Mouse (Mus musculus): ENCODE measurements around the gene Per2.
A peak's percentile ranks its signal among the peaks of the same experiment; 100 is the strongest.
"Not testable (repeated sequence)": the region's sequence is repeated elsewhere in the genome, so short reads cannot be mapped to it uniquely, and the experiment has no call there.

Gene Per2

DNA sequence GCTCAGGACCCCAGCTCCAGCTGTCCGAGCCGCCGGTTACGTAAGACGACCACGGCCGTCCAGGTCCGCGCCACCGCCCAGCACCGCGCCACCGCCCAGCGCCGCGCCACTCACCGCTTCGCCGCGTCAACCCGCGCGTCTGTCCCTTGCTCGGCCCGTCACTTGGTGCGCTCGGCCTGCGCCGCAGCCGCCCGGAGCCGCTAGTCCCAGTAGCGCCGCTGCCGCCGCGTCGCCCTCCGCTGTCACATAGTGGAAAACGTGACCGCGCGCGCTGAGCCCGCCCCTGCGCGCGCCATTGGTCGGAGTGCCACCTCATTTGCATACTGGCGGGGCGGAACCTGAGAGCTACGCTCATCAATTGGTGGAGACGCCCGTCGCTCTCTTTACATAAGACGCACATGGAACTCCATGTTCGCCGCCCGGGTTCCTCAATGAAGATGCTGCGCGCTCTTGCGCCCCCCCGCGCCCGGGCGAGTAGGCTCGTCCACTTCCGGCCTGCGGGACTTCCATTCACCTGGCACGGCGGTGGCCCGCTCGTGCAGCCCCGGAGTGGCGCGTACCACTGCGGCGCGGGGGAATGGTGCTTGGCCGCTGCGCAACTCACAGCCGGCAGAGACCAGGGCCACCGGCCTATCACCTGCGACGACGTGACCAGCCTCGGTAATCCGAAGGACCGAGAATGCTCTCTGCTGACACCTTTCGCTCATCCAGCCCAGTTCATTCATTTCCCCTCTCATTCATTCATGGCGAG, at the start of gene Per2:
TSS of gene Per2 (minus strand) at position 266 of the 751 bp plus-strand sequence.
- peak; percentile 94 to 97 for DNase-seq (ENCODE audit: low read depth in 1 of 2, low spot score in 2 of 2)

DNA sequence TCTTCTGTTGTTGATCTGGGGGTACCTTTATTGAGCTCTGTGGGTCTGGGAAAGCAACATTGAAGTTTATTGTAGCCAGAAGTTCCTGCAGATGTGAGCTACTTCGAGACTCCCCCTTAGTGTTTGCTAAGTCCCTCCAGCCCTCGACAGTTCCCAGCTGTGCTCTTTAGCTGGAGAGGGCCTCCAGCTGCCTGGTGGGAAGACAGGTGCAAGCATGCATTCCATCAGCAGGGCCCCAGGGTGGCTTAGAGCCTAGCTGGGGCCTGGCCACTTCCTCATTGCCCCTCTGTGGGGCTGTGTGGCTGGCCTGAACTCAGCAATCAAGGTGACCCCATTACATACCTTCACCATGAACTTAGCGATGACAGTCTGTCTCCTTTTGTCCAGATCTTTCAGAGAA, 45.5 kb upstream of the Per2 start:
- no peak for DNase-seq (ENCODE audit: low read depth in 1 of 2, low spot score in 2 of 2)

DNA sequence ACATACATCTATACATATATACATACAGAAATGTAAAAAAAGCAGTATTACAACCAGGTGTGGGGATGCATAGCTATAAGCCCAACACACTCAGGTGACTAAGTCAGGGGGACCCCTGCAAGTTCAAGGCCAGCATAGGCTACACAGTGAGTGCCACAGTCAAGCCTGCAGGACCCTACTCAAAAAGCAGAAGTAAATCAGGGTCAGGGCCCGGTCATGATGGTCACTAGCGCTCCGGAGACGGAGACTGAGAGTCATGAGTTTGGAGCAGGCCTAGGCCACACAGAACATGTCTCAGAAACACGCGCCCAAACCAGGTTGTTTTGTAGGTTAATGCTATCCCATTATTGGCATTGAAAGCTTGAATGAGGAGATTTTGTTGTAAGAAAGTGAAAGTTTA, 39.5 kb upstream of the Per2 start:
- no peak for DNase-seq (ENCODE audit: low read depth in 1 of 2, low spot score in 2 of 2)

DNA sequence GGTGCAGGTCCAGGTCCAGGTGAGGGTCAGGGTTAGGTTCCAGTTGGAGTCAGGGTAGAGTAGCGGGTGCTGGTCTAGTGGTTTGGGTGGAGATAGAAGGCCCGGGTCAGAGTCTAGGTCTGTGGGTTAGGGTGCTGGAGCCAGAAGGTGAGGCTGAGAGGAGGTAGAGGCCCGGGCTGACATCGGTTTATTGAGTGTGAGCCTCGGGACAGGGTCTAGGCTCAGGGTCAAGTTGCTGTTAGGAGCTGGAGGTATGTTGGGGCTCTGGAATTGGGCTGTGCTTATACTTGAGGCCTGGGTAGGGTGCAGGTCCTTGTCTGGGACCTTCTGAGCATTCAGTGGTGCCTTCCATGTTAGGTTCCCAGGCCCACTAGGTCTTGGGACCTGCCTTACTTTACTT, 36.2 kb upstream of the Per2 start:
- no peak for DNase-seq (ENCODE audit: low read depth in 1 of 2, low spot score in 2 of 2)

DNA sequence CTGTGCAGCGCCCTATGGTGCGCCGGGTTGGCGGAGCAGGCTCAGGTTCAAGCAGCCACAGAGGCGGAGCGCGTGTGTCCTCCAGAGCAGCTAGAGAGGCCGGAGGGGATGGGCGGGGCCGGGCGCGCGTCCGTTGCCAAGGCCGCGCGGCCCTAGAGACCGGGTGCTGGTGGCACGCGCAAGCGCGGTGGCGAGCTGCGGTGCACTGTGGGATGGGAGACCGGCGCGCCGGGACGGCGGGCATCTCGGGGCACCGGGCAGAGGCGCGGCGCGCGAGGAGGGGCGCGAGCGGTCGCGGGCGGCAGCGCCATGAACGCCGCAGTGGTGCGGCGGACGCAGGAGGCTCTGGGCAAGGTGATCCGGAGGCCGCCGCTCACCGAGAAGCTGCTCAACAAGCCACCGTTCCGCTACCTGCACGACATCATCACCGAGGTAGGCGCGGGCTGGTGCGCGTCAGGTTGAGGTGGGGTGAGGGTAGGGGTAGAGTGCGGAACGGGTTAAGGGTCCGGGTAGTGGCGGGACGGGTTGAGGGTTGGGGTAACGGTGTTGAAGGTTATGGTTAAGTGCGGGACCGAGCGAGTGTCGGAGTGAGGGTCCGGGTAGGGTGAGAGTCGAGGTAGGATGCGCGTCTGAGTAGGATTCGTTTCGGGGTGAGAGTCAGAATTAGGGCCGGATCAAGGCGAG, 35.5 kb upstream of the Per2 start, which contains the start of gene Traf3ip1:
TSS of gene Traf3ip1 (plus strand) at position 191 of the 684 bp plus-strand sequence.
- DNase-seq (ENCODE audit: low read depth in 1 of 2, low spot score in 2 of 2) = peak; percentile 61 to 74

DNA sequence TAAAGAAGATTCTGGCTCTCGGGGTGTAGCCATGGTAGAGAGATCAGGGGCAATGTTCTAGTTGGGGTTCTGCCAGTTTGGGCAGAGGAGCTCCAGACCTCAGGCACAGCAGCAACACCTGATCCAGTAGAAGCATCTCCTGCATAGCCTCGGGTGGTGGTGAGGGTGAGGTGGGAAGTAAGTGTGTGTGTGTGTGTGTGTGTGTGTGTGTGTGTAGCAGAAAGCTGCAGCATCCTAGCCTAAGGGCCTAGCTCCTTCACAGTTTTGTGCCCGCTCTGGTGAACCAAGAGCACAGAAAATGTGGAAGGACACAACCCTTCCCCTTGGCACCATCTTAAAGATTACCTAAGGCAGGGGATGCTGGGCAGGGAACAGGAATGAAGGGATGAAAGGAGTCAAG, 34.8 kb upstream of the Per2 start:
- DNase-seq (ENCODE audit: low read depth in 1 of 2, low spot score in 2 of 2) = no peak

DNA sequence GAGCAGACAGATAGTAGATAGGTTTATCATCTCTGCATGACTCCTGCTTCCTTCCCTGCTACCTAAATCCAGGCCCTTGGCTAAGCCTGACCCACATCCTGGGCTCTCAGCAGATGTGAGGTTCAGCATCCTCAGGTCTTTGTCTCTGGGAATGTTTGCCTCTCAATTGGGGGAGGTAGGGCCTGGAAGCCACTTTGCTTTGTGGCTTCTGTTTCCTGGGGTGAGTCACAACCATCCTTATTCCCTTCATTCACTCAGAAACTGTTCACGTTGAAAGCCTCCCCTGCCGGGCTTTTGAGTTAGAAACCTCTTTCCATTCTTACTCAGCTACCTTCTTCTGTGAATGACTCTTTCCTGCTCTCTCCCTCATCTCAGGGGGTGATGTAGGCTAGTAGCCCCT, 33.6 kb upstream of the Per2 start:
- no peak for DNase-seq (ENCODE audit: low read depth in 1 of 2, low spot score in 2 of 2)

DNA sequence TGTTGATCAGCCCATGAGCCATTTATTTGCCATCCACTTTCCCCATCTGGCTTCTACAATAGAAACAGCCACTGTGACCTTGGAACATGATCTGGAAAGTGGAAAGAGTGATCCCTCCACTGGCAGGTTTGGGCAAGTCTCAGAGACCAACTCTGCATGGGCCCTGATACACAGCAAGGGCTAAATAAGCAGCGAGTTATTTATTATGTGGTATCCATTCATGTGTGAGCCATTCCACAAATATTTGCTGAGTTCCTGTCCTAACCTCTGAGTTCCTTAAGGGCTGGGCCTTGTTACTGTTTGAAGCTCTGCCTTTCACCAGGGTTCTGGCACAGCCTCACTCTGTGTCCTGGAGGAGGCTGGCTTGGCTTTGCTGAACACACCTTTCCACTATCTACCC, 31.2 kb upstream of the Per2 start:
- DNase-seq (ENCODE audit: low read depth in 1 of 2, low spot score in 2 of 2) = no peak

DNA sequence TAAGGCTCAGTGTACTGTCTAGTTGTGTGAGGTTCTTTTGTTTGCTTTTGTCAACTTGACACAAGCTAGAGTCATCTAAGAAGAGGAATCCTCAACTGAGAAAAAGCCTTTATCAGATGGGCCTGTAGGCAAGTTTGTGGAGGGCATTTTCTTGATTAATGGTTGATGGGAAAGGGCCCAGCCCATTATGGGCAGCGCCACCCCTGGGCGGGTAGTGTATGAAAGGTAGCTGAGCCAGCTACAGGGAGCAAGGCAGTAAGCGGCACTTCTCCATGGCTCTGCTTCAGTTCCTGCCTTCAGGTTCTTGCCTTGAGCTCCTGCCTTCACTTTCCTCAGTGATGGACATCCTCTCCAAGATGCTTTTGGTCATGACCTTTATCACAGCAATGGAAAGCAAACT, 27.0 kb upstream of the Per2 start:
- DNase-seq (ENCODE audit: low read depth in 1 of 2, low spot score in 2 of 2) = no peak

DNA sequence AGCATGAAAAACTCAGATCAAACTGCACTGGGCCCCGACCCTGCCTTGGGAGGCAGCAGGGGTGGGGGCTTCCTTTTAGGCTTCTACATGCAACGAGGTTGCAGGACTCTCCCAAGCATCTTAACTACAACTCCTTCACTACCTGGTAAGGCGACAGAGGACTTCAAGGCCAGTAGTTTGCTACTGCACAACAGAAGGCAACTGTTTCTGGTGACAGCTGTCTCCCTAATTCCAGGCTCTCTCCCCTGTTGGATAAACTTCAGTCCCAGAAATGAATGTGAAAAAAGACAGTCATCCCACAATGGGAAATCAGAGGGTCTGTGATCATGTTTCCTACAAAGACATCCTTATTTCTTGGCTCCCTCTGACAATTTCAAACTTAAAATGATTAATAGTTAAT, 26.3 kb upstream of the Per2 start:
- no peak for DNase-seq (ENCODE audit: low read depth in 1 of 2, low spot score in 2 of 2)

DNA sequence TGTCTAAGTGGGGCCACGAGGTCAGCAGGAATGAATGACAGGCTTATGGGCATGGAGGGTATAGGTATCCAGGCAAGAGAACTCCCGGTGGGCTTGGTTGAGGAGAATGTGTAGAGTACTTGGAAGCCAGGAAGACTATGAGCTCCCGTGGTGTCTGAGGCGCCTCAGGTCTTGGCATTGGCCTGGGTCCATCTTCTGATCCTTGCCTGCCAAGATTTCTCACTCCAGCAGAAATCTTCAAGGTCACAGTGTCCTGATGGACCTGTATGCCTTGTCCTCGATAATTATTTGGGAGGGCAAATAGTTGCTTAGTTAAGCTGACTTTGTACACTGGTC, 24.9 kb upstream of the Per2 start:
- no peak for DNase-seq (ENCODE audit: low read depth in 1 of 2, low spot score in 2 of 2)

DNA sequence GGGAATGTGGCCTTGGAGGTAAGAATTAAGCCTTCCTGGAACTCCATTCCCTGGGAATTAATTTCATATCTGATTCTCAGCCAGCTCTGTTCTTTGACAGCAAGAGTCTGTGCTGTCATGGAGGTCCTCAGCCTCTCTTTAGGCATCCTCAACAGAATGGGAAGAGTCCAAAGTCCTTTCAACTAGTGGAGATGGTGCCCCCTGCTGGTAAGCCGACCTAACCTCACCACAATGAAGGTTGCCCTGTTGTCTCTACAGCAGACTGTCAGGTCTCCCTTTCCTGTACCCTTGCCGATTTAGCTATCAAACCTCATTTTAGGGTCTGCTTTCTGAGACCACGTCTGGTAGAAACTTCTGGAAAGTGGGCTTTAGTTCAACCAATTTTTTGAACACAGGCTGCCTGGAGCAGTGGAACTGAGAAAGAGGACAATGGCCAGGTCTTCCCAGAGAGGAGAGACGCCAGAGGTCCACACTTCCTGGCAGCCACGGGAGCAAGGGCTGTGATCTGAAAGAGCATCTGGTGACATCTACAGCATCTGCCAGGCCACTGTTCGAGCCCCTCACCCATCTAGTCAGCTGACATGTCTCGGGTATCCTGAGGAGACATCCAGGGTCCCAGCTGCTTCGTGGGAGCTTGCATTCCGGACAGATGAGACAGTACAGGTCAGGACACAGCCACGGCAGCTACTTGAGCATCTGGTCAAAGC, 24.3 kb upstream of the Per2 start:
- peak; percentile 31 to 43 for DNase-seq (ENCODE audit: low read depth in 1 of 2, low spot score in 2 of 2)

DNA sequence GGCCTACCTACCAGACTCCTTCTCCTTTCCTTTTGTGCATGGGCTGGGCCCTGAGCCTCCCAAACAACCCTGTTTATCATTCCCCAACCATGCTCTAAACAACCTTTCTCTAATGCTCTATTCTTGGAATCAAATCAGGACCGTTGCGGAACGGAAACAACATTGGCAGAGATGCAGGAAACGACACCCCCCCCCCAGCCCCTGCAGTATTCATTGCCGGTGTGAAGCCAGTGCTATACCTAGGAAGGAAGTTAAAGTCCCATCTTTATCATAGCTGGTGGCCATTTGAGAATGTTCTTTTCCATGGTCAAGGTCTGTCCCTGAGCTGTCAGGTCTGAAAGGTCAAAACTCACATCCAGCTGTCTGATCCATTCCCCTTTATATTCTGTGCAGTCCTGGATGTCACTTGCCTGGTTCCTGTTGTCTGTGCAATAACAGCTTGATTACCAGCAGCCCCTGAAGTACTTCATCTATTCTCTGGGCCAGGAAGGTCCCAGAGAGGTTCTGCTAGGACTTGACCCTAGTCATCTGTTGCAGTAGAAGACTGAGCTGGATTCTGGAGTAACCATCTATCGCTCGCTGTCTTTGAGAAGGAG, 23.6 kb upstream of the Per2 start:
- DNase-seq (ENCODE audit: low read depth in 1 of 2, low spot score in 2 of 2) = no peak

DNA sequence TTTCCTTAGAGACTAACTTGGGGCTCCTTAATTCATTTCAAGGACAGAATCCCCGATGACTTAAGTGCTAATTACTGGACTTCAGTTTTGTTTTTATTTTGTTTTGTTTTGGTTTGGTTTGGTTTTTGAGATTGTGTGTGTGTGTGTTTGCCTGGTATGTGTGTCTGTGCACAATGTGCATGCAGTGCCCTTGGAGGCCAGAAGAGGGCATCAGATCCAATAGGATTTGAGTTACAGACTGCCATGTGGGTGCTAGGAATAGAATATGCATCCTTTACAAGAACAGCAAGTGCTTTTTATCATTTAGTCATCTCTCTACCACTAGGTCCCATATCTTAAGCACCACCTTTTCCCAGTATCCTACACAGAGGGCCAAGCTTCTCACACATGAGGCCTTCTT, 19.8 kb upstream of the Per2 start:
- DNase-seq (ENCODE audit: low read depth in 1 of 2, low spot score in 2 of 2) = no peak

DNA sequence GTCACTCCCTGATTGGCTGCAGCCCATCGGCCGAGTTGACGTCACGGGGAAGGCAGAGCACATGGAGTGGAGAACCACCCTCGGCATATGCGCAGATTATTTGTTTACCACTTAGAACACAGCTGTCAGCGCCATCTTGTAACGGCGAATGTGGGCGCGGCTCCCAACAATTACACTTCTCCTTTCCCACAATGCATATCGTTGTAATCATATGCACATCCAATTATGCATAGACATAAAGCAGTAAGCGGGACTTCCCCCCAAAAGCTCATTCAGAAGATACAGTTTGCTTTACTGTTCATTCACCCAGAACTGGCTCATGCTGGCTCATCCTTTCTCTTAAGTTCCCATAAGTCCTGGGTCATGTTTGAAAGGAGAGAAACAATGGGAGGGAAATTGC, 19.0 kb upstream of the Per2 start:
- DNase-seq (ENCODE audit: low read depth in 1 of 2, low spot score in 2 of 2) = not testable (repeated sequence)

DNA sequence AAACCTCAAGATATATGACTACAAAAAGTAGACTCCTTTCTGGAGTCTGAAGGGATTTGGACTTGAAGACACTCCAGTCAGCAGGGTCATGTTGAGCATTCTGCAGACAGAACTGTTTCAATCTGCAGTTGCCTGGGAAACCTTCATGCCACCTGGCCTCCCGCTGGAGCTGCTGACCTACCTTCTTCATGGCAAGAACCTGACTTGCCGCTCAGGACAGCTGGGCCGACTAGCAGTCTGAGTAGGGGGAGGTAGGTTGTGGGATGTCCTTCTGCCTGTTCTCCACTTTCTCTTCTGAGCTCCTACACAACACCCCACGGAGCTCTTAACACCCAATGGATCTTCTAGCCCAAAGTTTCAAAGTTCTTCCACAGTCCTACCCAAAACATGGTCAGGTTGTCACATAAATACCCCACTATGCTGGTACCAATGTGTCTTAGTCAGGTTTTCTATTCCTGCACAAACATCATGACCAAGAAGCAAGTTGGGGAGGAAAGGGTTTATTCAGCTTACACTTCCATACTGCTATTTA, 10.8 kb upstream of the Per2 start:
- DNase-seq (ENCODE audit: low read depth in 1 of 2, low spot score in 2 of 2) = no peak

DNA sequence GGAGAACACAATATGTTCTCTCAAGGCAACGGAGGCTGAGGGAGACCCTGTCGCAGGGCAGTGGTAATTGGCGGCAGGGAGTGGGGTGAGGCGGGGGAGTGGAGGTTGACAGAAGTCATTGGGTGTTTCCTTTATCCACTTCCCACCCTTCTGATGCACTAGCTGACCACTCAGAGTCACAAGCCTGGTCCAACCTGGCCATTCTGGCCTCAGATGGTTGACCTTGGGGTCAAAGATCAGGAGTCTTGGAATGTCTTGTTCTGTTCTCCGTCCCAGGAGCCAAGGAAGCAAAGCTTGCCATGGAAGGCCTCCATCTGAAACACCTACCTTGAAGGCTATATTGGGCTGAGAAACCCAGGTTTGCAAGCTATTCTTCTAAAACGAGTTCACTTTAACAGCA, 7.1 kb upstream of the Per2 start:
- no peak for DNase-seq (ENCODE audit: low read depth in 1 of 2, low spot score in 2 of 2)

DNA sequence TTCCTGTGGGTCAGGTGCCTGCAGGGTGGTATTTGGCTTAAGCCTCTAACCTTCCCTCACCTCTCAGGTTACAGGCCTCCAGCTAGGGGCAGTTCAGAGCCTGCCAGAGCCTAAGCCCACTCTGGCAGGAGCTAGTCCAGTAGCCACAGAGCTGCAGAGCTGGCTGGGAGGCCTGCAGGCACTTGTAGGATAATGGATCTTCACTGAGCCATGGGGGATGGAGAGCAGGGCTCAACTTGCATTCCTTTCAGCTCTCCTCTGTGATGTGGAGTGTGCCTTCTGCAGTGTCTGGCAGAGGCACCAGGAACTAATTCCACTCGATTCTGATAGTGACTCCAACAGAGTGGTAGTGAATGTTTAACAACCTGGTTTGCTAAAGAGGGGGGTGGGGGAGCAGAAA, 6.1 kb upstream of the Per2 start:
- DNase-seq (ENCODE audit: low read depth in 1 of 2, low spot score in 2 of 2) = no peak

DNA sequence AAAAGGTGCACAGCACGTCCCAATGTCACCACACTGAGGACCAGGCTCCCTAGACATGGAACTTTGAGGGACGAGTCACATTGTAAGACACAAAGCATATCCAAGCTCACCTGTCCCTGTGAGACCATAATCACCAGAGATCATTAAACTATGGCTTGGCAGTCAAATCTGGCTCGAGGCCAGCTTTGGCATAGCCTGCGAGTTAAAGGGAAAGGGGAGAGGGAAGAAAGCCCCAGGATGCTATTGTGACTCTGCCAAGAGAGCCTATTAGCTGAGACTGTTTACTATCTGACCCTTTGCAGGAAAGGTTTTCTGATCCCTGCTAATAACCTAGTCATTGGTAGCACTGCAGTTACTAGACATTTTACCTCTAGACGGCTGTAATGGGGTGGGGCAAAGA, 5.3 kb upstream of the Per2 start:
- DNase-seq (ENCODE audit: low read depth in 1 of 2, low spot score in 2 of 2) = no peak

DNA sequence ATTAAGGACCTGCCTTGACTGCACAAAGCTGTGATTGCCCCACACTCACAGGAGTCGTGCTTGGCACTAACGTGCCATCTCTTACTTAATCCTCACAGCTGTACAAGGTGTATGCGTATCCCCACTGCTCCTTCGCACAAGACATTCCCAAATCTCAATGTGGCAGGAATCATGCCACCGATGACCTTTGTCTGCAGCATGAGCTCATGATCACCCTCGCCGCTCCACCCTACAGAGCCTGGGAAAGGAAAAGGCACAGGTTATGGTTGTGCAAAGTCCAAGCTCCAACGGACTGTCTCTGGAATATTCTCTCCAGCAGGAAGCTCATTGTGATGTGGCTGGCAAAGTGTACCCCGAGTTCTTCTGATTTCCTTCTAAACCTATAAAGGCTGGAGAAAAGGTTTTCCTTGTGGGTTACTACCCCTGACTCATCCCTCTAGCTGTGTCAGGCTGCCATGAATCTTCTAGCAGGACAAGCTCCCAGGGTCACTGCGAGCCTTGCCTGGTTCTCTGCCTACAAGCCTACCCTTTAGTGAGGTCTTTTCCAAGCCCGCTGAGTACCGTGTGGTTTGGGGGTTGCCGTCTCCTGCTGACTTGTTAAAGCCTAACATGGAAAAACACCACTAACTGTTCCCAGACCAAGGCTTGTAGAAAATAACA, 4.3 kb upstream of the Per2 start:
- no peak for DNase-seq (ENCODE audit: low read depth in 1 of 2, low spot score in 2 of 2)

DNA sequence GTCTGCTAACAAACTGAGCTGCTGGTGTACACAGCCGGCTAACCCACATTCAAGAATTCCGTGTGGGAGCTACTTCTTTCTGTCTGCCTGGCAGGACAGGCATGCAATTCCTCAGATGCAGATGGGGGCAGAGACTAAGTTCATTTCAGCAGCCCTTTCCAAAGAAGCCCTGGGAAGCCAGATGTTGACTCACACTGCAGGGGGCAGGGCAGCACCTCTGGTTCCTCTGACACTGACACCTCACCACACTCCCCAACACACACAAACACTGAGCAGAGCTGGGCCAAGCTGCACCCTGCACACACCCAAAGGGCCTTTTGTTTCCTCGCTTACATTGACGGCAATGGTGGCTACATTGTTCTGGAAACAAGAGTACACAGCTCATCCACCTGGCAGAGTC, 1.4 kb upstream of the Per2 start:
- no peak for DNase-seq (ENCODE audit: low read depth in 1 of 2, low spot score in 2 of 2)

Measured in monocyte, adult 2 months (primary cell).